Mouse (Mus musculus) cerebellum, postnatal 36 days (tissue): ENCODE results near the gene Gpr171.
"Not testable (repeated sequence)": the region's sequence is repeated elsewhere in the genome, so short reads cannot be mapped to it uniquely, and the experiment has no call there.

Source experiments
- DNase-seq, 2 experiments: peaks; one replicate each; pipeline ENCODE4 v3.0.0; 2021 to 2022; ENCODE audit warnings: mixed read lengths in 2 of 2

The Gpr171 gene

DNA sequence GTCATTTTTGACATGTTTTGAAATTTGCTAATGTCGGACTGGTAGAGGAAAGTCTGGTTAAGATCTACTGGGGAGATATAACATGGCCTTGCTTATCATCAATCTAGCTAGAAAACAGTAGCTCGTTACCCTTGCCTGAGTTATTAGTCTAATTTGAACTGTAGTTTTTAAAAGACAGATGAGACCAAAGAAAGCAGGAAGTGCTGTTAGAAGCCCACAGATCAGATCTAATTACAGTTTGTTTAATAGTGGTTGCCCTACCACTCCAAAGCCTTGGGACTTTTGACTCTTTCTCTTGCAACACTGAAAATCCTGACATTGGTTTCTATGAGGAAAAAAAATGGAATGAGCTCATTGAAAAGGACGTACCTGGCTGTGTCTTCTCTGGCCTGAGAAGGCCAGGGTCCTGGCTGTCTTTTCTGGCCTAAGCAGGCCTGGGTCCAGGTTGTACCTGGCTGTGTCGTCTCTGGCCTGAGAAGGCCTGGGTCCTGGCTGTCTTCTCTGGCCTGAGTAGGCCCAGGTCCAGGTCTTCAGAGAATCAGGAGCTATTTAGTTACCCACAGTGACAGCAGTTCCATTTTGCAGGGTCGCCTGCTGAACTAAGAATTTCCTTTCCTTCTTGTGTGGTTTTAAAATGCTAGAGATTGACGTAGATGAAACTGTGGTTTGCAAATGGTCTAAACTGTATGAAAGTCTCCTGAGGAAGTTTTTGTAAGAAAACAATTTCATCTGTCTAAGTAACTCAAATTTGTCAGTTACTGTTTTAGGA, at the start of gene Gpr171:
Gpr171 (minus strand) TSS at position 604 of the 769 bp plus-strand sequence.
- DNase-seq = no peak

DNA sequence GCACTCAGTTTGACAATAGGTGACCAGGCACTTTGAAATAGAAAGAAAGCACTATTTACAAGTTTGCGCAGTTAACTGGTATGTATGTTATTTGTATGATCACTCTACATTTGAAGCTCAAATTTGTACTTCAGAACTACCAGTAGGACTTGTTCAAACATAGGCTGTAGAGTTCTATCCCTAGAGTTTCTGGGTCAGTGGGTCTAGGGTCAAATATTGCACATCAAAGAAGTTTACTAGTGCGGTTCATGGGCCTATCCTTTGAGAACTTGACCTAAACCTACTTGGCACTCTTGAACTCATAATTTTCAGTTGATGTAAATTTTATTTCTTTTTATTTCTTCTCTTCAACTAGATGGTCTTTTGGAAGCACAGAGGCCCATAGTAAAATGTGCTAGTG, 49.0 kb upstream of the Gpr171 start:
- DNase-seq = no peak

DNA sequence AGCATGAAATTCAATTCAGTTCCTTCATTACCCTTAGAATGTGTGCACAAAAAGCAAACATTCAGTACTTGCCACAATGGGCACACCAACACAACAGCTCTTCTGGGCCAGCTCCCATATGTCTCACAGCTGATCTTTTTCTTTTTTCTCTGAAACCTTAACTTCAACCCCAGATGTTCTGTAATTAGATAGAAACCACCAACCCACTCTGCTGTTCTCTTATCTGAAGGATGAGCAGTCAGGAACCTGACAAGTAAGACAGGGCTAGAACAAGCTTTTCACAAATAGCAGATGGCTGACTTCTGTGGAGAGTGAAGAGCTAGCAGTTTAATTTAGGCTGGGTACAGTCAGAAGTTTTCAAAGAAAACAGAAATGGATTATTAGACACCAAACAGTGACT, 48.0 kb upstream of the Gpr171 start:
- DNase-seq = no peak

DNA sequence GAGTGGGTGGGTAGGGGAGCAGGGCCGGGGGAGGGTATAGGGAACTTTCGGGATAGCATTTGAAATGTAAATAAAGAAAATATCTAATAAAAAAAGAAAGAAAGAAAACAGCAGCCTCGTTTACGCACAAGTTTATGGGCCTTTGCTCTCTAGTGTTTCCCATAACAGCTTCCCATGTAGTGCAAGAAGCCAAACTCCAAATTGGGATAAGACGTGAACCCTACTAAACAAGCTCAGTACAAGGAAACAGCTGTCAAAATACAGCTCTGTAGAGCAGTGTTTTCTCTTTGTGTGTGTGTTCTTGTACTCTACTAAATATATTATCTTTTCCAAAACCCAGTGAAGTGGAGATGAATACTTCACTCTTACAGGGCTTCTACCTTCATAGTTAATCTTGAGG, 43.6 kb upstream of the Gpr171 start:
- no peak for DNase-seq

DNA sequence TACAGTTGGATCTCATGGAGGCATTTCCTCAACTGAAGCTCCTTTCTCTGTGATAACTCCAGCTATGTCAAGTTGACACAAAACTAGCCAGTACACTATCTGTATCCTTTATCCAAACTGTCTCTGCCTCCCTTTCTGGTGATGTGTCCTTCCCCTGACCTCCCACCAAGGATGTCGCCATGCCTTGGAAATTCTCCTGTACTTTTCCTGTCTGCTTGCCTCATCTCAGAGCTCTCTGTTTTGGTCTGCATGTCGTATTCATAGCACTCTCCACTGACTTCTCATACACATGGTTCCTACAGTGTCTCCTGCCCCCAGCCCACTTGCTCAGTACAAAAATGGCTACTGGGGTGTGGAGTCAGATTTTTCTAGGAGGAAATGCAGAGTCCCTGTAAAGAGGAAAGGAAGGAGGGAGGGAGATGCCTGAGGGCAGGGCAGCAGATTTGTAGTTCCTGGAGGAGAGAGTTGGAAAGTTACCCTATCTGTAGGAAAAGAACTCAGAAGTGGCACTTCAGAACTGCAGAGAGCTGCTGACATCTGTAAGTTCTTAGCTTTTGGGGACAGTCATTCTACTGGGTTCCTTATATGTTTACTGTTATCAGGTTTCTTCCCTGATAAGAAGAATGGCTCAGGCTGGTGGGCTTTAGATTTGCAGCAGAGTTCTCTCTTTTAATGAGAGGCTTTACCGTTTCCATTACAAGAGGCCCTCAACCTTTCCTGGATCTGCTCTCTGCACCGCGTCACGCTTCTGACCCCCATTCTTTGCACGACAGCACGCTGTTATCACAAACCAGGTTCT, 40.1 kb upstream of the Gpr171 start:
- DNase-seq = no peak

DNA sequence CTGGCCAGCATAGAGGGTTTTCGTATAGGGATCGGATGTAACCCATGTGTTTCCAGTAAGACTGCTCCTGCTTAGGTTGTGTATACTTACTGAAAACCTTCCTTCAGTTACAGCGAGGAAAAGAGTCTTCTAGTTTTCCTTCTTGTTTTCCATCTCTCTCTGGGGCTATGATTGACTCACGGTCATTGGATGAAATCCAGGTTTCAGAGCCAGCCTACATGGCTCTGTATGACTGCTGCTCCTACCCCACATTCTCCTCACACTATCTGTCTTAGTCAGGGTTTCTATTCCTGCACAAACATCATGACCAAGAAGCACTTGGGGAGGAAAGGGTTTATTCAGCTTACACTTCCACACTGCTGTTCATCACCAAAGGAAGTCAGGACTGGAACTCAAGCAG, 39.3 kb upstream of the Gpr171 start:
- not testable (repeated sequence) for DNase-seq

DNA sequence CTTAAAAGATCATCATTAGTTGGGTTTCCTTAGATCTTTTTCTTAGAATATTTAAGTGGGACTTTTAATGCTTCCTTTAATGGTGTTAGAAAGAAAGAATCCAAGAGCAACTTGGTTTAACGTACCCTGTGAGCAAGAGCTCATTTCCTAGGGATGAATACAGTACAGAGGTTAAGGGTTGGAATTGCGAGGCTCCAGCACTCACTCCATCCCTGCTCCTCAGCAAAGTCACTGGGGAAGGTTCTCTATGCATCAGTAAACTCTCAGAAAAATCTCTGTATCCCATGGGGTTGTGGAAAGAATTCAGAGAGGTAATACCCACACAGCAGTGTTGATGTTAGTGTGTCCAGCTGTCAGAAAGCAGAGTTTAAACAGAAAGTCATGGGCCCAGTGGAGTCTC, 38.5 kb upstream of the Gpr171 start:
- no peak for DNase-seq

DNA sequence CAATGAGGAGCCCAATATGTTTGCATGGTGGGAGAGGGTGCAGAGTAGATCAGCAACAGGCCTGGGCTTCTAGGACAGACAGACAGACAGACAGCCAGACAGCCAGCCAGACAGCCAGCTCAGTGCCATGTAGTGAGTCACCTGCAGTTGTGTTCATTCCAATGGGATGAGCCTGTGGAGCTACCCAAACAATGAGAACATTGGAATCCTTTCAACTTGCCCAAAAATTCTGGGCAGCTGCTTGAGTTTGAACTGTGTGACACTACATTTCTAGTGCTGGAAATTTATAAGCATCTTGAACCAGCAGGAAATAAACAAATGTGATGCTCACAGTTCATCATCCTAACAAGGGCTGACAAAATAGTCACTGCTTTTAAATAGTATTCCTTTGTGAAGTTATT, 38.0 kb upstream of the Gpr171 start:
- DNase-seq = no peak

DNA sequence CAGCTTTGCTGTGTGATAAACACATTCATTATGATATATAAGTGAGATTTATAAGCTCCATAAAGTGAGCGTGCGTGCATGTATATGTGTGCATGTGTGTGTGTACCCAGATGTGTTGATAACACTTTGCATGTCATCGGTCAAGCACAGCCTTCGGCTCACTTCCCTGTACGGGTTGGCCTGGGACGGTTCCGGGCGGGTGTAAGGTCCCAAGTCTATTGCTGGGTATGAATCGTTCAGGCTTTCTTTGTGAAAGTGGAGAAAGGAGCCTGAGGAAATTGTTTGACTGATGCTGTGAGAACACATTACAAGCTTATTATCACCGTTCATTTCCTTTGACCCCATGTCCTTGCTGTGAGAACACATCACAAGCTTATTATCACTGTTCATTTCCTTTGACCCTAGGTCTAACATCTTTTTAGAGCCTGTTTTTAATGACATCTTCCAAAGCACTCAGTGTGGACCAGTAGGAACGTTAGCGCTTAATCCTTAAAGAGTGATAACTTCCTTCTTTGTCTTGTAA, 37.4 kb upstream of the Gpr171 start:
- no peak for DNase-seq

DNA sequence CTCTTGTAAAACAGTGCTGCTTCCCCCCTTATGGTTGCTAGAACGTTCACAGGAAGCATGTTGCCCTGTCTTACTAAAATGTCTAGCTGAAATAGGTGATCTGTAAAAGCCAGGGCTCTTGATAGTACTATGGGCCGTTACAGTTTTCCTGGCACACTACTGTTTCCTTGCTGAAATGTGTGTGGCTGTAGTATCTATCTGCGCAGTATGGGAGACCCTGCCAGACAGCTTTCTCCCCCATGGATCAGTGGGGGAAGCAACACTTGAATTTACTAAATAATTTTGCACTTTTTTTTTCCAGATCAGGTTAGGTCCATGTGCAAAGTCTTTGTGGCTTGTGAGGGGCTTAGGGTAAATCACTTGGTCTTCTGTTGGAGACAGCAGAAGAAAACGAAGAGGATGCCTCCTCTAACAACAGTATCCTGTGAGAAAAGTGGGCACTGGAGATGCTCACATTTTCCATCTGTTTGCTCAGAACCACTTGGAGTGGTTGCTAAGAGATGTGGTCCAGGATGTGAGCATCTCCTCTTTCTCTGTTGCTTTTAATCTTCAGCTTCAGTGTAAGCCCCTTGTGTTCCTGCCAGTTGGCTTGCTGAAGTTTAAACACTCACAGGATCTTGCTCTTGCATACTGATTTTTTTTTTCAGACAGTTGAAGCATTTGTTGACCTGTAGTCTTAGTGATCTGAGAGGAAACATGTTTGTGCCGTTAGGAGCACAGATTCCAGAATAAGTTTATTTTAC, 34.5 kb upstream of the Gpr171 start:
- DNase-seq = no peak

DNA sequence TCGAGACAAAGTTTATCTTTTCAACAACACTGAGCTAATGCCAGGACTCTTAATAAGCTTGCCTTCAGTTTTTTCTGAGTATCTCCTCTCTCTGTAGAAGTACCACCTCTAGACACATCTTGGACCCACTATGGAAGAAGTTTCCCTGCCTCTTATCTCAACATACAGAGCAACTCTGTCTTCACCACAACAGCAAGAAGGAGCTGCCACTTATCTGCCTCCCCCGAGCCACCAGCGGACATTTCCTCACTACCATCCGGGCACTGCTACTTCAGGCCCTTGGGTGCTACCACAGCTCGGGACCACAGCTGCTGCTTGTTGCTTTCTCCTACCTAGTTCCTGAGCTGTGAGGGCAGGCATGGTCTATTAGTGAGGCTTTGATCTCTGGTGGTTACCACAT, 31.6 kb upstream of the Gpr171 start:
- DNase-seq = no peak

DNA sequence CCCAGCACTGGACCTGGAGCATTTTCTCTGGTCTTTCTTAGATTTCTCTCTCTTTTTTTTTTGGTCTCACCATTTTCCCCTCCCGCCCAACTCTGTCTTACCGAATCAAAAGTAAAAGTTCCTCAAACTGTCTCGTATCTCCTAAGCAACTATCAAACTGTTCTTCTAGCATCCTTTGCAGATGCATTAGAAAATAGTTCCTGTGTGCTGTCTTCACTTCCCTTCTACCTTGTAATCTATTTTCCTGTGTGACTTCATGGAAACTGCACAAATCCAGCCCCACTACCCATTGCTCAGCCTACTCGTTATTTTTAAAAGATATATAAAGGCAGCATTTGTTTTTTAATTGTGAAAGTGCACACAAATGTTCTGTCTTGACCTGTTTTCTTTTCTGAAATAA, 30.3 kb upstream of the Gpr171 start:
- no peak for DNase-seq

DNA sequence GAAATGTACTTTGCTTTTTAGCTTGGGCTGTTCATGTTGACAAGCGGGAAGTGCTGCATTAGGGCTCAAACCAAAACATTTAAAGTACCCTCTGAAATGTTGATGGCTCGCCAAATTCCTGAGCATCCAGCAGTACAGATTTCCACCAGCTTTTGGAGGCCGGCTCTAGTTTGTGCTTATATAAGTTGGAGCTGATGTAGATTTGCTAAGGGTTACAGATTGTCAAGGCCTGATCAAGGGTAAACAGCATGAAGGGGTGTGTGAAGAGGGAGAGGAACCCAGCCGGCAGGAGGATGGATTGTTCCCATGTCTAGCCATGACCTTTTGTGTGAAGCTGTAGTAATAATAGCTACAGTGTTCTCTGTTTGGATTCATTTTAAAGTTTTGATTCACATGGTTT, 29.5 kb upstream of the Gpr171 start:
- DNase-seq = no peak

DNA sequence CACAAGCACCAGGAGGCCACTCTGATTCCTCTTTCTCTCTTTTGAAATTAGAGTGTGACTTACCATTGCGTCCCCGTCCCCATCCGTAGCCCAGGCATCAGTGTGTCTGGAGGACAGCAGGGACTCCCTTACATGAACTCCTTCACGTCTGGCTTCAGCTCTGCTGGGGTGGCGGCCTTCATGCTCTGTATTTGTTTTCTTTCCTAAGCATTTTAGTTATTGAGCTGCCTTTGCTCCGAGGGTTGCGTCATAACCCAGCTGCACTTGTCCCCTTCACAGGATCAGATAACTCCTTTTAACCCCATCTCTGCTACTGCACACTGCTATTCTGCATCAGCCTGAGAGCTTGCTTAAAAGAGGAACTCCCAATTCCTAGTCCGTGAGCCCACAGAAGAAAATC, 28.8 kb upstream of the Gpr171 start:
- no peak for DNase-seq

DNA sequence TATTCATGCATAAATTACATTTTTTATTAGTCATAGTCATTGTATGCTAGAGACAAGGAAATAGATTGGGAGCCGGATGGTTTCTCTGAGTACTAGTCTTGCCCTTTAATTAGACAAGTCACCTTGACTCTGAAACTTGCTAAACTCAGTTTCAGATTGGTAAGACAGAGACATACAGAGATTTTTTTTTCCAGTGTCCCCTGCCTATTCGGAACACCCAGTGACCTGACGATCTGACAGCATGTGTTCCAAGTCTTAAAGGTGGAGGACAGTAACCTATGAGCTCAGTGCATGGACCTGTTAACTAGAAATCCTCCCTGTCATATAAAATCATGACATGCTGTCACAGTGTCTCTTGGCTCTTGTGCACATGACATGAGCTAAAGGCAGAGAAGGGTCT, 27.9 kb upstream of the Gpr171 start:
- DNase-seq = no peak

DNA sequence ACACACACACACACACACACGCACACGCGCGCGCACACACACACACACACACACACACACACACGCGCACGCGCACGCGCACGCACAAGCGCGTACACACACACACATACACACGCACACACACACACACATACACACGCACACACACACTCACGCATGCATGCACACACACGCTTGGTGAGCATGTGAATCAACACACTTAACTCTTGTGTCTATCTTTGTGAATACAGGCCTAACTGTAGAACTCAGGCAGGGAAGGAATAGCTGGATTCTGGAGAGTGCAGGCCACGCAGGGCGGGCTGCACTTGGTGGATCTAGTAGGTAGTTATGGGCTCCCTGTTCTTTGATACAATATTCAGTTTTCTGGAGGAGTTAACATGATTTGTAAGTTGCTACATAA, 27.1 kb upstream of the Gpr171 start:
- DNase-seq = no peak

DNA sequence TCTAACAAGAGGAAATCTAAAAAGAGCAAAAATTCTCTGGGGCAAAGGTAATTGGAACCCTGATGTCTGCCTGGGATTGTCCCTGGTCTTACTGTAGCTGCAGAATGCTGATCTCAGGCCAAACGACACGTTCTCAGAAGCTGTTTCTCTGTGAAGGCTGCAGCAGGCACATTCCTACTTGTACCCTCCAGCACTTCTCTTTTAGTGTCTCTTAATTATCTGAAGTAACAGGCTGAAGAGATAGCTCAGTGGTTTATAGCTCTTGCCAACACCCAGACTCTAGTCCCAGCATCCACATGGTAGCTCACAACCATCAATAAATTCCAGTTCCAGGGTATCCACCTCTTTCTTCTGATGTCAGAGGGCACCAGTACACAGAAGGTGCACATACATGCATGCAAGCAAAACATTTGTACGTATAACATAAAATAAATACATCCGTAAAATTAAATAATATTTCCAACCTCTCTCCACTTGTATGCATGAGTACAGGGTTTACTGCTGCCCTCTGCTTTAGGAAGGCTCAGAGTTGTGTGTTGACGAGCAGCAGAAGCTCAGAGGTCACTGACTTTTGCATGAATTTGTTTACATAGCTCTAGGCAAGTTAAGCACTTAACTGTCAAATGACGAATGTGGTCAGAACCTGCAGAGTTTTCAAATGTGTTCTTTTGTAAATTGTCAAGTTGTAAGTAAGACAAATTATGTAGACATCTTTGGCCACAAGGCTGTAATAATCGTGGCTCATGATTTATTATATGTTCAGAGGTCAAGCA, 24.3 kb upstream of the Gpr171 start:
- DNase-seq = no peak

DNA sequence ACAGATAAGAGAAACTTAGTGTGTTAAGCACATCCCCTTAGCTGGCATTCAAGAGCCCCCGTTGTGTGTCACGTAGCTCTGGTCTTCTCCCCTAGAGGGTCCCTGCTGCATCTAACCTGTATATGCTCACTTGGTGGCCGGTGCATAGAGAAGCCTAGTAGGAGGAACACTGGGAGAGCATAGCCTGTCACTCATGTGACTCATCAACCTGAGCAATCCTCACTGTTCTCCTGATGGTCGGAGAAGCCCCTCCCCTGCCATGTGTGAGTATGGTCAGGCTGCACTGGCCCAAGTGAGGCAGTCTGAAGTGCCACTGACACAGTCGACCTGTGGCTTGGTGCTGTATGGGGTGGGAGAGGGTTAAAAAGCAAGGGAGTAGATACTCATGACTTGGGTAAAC, 23.4 kb upstream of the Gpr171 start:
- no peak for DNase-seq

DNA sequence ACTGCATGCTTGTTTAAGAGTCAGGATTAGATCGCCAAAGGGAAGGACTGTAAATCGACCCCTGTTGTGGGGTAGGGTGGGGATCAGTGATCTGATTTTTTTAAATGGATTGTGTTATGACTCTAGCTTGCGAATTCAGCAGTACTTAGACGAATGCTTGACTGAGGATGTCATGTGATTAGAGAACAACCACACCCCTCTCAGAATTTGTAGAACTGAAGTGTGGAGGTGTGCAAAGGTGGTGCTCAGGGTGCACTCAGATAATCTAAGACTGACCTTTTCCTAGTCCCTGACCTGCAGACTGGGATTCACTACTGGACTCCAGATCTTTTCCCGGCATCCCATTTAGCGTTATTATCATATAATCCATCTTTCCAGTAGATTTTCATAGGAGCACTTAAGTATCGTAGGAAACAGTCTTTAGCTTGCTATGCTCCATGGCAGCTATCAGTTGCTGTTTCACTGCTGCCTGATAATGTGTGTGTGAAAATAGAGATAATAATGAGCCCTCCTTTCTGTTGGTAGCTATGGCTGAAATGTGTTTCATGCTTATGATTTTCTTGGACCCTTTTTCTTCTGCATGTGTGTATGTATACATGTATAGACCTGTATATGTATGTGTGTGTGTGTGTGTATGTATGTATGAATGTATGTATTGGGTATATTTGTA, 20.3 kb upstream of the Gpr171 start:
- DNase-seq = no peak

DNA sequence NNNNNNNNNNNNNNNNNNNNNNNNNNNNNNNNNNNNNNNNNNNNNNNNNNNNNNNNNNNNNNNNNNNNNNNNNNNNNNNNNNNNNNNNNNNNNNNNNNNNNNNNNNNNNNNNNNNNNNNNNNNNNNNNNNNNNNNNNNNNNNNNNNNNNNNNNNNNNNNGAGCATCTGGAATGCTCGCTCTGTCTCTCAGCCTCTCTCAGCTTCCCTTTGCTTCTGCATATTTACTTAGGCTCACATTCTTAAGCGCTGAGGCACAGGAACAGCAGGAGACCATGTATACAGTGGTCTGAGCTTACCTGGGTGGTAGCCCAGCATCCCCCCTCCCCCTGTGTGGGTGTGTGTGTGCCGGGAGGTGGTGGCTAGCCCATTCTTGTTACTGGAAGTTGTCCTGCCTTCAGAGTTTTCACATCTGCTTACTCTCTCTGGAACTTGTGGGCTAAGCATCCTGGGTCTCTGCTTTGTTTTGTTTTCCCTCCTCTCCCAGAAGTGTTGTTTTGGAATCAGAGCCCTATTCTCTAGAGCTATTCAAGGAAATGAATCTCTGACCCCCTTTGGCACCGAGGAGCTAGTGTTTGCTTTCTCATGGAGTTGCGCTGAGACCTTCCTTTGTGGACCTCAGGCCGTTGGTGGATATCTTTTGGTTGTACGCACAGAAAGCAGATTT, 19.6 kb upstream of the Gpr171 start:
- no peak for DNase-seq

DNA sequence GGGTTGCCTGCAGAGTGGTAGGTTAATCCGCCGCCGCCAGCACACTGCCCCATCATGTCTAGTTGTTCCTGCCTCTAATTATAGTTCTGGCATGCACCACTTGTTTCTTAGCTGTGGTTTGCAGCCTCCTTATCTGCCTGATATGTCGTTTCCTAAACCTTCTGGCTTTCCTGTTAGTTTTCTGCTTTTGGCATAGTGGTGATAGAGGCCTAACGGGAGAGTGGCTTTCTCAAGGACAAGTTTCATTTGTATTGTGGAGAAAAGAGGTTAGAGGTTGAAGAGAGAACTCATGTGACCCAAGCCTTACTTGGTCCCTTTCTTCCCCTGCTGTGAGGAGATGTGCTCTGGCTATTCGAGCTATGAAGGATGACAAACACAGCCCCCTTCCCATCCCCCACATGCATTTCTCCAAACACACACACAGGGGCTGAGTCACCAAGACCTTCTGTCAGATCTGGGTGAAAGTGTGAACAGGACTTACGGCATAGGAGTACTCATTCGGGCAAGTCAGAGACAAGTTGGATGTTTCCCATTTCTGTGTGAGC, 12.4 kb upstream of the Gpr171 start:
- DNase-seq = no peak
